30 mouse cellular contexts compared by ENCODE assay signal in genomic region chr4:141095016-141095415, GRCm38 (mm10). TPM values are rescaled to one million over a fixed set of nuclear protein-coding genes. Genes with fewer than 3 reads are reported as not detected.
DNase-seq lines count a peak whose midpoint lies in the region; ATAC-seq and TF ChIP-seq lines count a peak whose summit lies in the region.
"Had no signal": no experiment of that assay in that cellular context is flagged by ENCODE, and none has a peak within 500 bp of the region (broad histone marks: within the 10 kb centered on the region; RNA-seq: fewer than 3 reads in every experiment).

No protein-coding gene starts in this region.

- intact Hi-C loops in gastrocnemius, adult 2 months (cut with DNase I): no loop called here

- peak; percentile 17 for DNase-seq in gastrocnemius, adult 2 months
- no peak for DNase-seq in gastrocnemius, postnatal 25 days
- DNase-seq in kidney, adult 8-10 months: peak; percentile 32 to 33
- DNase-seq in adrenal gland, postnatal 36 days: peak; percentile 48 to 73
- DNase-seq in stomach, postnatal 0 days (ENCODE audit: low spot score): no peak
- no peak for DNase-seq in lung, postnatal 4 days
- no peak for DNase-seq in right cerebral cortex, postnatal 36 days (ENCODE audit: low spot score in 2 of 2)
- DNase-seq: B cell, adult 2 months; cerebellum, adult 8-10 months; heart, postnatal 14 days; layer of hippocampus, postnatal 36 days; liver, postnatal 0 days; retina, postnatal 1 day; thymus, postnatal 14 days had no signal

- no peak for ATAC-seq in kidney, embryonic 16.5 days (ENCODE audit: low FRiP score, low TSS enrichment)
- ATAC-seq in stomach, postnatal 0 days (ENCODE audit: low FRiP score, low TSS enrichment): peak; percentile 42; the same call in 1 of the 2 replicates
- ATAC-seq: intestine, postnatal 0 days; liver, postnatal 0 days; lung, postnatal 0 days; midbrain, embryonic 16.5 days had no signal

- no peak for TF ChIP-seq EP300 in stomach, postnatal 0 days (optimal IDR thresholded peaks at IDR 0.05)

- H3K27ac ChIP-seq in gastrocnemius, adult 2 months: no peak overlapping the region
- no peak overlapping the region for H3K27ac ChIP-seq in kidney, embryonic 16.5 days (ENCODE audit: low read length)
- H3K27ac ChIP-seq in stomach, postnatal 0 days (replicated peaks): no peak overlapping the region
- H3K27ac ChIP-seq: heart, embryonic 13.5 days; limb, embryonic 12.5 days; midbrain, embryonic 10.5 days; neural tube, embryonic 13.5 days had no signal

- 0 out of 2 replicates have a peak, but pooled peaks cover 4% of the 10 kb centered on the region for H3K4me1 ChIP-seq in kidney, embryonic 16.5 days (ENCODE audit: insufficient read depth, low read length)
- H3K4me1 ChIP-seq in stomach, postnatal 0 days (replicated peaks; ENCODE audit: control insufficient read depth, insufficient read depth): no peaks in the 10 kb centered on the region
- H3K4me1 ChIP-seq: heart, embryonic 13.5 days; neural tube, embryonic 13.5 days had no signal

- H3K9ac ChIP-seq in kidney, embryonic 16.5 days (replicated peaks; ENCODE audit: low read length): no peak overlapping the region
- no peak overlapping the region for H3K9ac ChIP-seq in stomach, postnatal 0 days (ENCODE audit: low read length)
- H3K9ac ChIP-seq: heart, embryonic 13.5 days; limb, embryonic 12.5 days; liver, postnatal 0 days; neural tube, embryonic 13.5 days had no signal

- no peak for TF ChIP-seq CTCF in gastrocnemius, adult 2 months (IDR thresholded peaks at IDR 0.05)
- no peak for TF ChIP-seq CTCF in stomach, postnatal 0 days (IDR thresholded peaks at IDR 0.05; ENCODE audit: low read depth)

- no peak overlapping the region for H3K4me3 ChIP-seq in gastrocnemius, adult 2 months
- no peak overlapping the region for H3K4me3 ChIP-seq in kidney, embryonic 16.5 days (ENCODE audit: low read length)
- H3K4me3 ChIP-seq in stomach, postnatal 0 days (ENCODE audit: low read depth, low read length): no peak overlapping the region
- H3K4me3 ChIP-seq: heart, embryonic 13.5 days; limb, embryonic 12.5 days; midbrain, embryonic 10.5 days; myocyte; neural tube, embryonic 13.5 days had no signal

- H3K36me3 ChIP-seq in kidney, embryonic 16.5 days (ENCODE audit: insufficient read depth, low read length): no peaks in the 10 kb centered on the region
- no peaks in the 10 kb centered on the region for H3K36me3 ChIP-seq in stomach, postnatal 0 days (ENCODE audit: control insufficient read depth, insufficient read depth, low read length)
- H3K36me3 ChIP-seq: heart, embryonic 13.5 days; limb, embryonic 12.5 days; midbrain, embryonic 10.5 days; neural tube, embryonic 13.5 days had no signal

- H3K27me3 ChIP-seq in kidney, embryonic 16.5 days (ENCODE audit: insufficient read depth, low read length): no peaks in the 10 kb centered on the region
- no peaks in the 10 kb centered on the region for H3K27me3 ChIP-seq in stomach, postnatal 0 days (ENCODE audit: control insufficient read depth, insufficient read depth, low read length)
- H3K27me3 ChIP-seq: heart, embryonic 13.5 days; limb, embryonic 12.5 days; neural tube, embryonic 13.5 days had no signal

- 84% methylated on average over 10 of the region's 10 CpGs for WGBS in kidney, embryonic 16.5 days
- WGBS in stomach, postnatal 0 days: 79% methylated on average over 10 of the region's 10 CpGs

- H3K4me2 ChIP-seq in kidney, embryonic 16.5 days (replicated peaks; ENCODE audit: low read depth, low read length): no peak overlapping the region
- no peak overlapping the region for H3K4me2 ChIP-seq in stomach, postnatal 0 days (replicated peaks; ENCODE audit: low read depth)
- H3K4me2 ChIP-seq: heart, embryonic 13.5 days; limb, embryonic 12.5 days; liver, embryonic 11.5 days; neural tube, embryonic 13.5 days had no signal

- H3K9me3 ChIP-seq in kidney, embryonic 16.5 days (ENCODE audit: low read length): no peaks in the 10 kb centered on the region
- H3K9me3 ChIP-seq in stomach, postnatal 0 days (ENCODE audit: control insufficient read depth, low read length): no peaks in the 10 kb centered on the region
- H3K9me3 ChIP-seq: heart, embryonic 13.5 days; limb, embryonic 12.5 days; midbrain, embryonic 10.5 days; neural tube, embryonic 13.5 days had no signal

RNA-seq across cellular contexts. Expression of gene Spata21, which starts 6.9 kb away (rescaled TPM):
- not detected for total RNA-seq in gastrocnemius, adult 2 months (2021)
- not detected for total RNA-seq in gastrocnemius, postnatal 25 days (2021)
- 0.51 and 0.59 TPM in 2 replicates for polyA plus RNA-seq in kidney, embryonic 16.5 days (2015; fragmentation: Nextera tagmentation; extraction: Ambion mirVana)
- not detected for total RNA-seq in adrenal gland, postnatal 36 days (2021)
- 0.05 and 0.11 TPM in 2 replicates for polyA plus RNA-seq in stomach, postnatal 0 days (2015; fragmentation: Nextera tagmentation; extraction: Ambion mirVana)
- total RNA-seq: CH12.LX; common myeloid progenitor, adult 5-6 weeks; granulocyte monocyte progenitor cell, adult 5-6 weeks; heart, postnatal 14 days; layer of hippocampus, postnatal 36 days had no signal
- polyA plus RNA-seq: brain, embryonic 14.5 days; embryonic facial prominence, embryonic 11.5 days; forebrain, embryonic 11.5 days; heart, embryonic 13.5 days; limb, embryonic 12.5 days; liver, embryonic 11.5 days; liver, postnatal 0 days; myocyte; neural tube, embryonic 13.5 days had no signal

RNA-seq across cellular contexts. Expression of gene Necap2, which starts 16.9 kb away (rescaled TPM):
- 10 to 100 TPM; 13.1 to 16.5 TPM for total RNA-seq in gastrocnemius, adult 2 months (2021)
- total RNA-seq in gastrocnemius, postnatal 25 days (2021): 10 to 100 TPM; 12.6 to 14.5 TPM
- polyA plus RNA-seq in kidney, embryonic 16.5 days (2015; fragmentation: Nextera tagmentation; extraction: Ambion mirVana): 94.5 and 99.0 TPM in 2 replicates
- 10 to 100 TPM; 61.4 to 61.9 TPM for total RNA-seq in adrenal gland, postnatal 36 days (2021)
- 77.7 and 81.1 TPM in 2 replicates for polyA plus RNA-seq in stomach, postnatal 0 days (2015; fragmentation: Nextera tagmentation; extraction: Ambion mirVana)

RNA-seq across cellular contexts. Expression of gene Crocc, which starts 34.7 kb away (rescaled TPM):
- 1 to 10 TPM; 1.7 to 2.0 TPM for total RNA-seq in gastrocnemius, adult 2 months (2021)
- 1 to 10 TPM; 1.8 to 2.4 TPM for total RNA-seq in gastrocnemius, postnatal 25 days (2021)
- polyA plus RNA-seq in kidney, embryonic 16.5 days (2015; fragmentation: Nextera tagmentation; extraction: Ambion mirVana): 10.1 and 11.3 TPM in 2 replicates
- 1 to 10 TPM; 5.5 to 5.8 TPM for total RNA-seq in adrenal gland, postnatal 36 days (2021)
- polyA plus RNA-seq in stomach, postnatal 0 days (2015; fragmentation: Nextera tagmentation; extraction: Ambion mirVana): 1.4 and 1.6 TPM in 2 replicates

RNA-seq across cellular contexts. Expression of gene Szrd1, which starts 44.6 kb away (rescaled TPM):
- 100 to 1,000 TPM; 146 to 163 TPM for total RNA-seq in gastrocnemius, adult 2 months (2021)
- 100 to 1,000 TPM; 131 to 162 TPM for total RNA-seq in gastrocnemius, postnatal 25 days (2021)
- 50.8 and 51.3 TPM in 2 replicates for polyA plus RNA-seq in kidney, embryonic 16.5 days (2015; fragmentation: Nextera tagmentation; extraction: Ambion mirVana)
- 100 to 1,000 TPM; 110 to 123 TPM for total RNA-seq in adrenal gland, postnatal 36 days (2021)
- 28.6 and 29.6 TPM in 2 replicates for polyA plus RNA-seq in stomach, postnatal 0 days (2015; fragmentation: Nextera tagmentation; extraction: Ambion mirVana)

RNA-seq across cellular contexts. Expression of gene Fbxo42, which starts 52.7 kb away (rescaled TPM):
- 10 to 100 TPM; 10.8 to 10.9 TPM for total RNA-seq in gastrocnemius, adult 2 months (2021)
- total RNA-seq in gastrocnemius, postnatal 25 days (2021): 1 to 10 TPM; 7.3 to 9.6 TPM
- 21.1 and 21.9 TPM in 2 replicates for polyA plus RNA-seq in kidney, embryonic 16.5 days (2015; fragmentation: Nextera tagmentation; extraction: Ambion mirVana)
- total RNA-seq in adrenal gland, postnatal 36 days (2021): 10 to 100 TPM; 20.4 to 21.6 TPM
- polyA plus RNA-seq in stomach, postnatal 0 days (2015; fragmentation: Nextera tagmentation; extraction: Ambion mirVana): 9.8 and 11.5 TPM in 2 replicates

Comparison
In these comparisons a context has a peak if more than half of its experiments do, and no peak if none do; other contexts are left out.
1. DNase-seq: peak in gastrocnemius, adult 2 months (single experiment), kidney, adult 8-10 months (2 of 2) and adrenal gland, postnatal 36 days (2 of 2); none in gastrocnemius, postnatal 25 days (single experiment), stomach, postnatal 0 days (single experiment), lung, postnatal 4 days (0 of 2) and right cerebral cortex, postnatal 36 days (0 of 2).